Mouse (Mus musculus) heart, adult 11 months (tissue): ENCODE results near the gene 4930451I11Rik.

Experiments
- DNase-seq: peaks from one replicate; pipeline ENCODE4 v3.0.0; 2022

Gene 4930451I11Rik

DNA sequence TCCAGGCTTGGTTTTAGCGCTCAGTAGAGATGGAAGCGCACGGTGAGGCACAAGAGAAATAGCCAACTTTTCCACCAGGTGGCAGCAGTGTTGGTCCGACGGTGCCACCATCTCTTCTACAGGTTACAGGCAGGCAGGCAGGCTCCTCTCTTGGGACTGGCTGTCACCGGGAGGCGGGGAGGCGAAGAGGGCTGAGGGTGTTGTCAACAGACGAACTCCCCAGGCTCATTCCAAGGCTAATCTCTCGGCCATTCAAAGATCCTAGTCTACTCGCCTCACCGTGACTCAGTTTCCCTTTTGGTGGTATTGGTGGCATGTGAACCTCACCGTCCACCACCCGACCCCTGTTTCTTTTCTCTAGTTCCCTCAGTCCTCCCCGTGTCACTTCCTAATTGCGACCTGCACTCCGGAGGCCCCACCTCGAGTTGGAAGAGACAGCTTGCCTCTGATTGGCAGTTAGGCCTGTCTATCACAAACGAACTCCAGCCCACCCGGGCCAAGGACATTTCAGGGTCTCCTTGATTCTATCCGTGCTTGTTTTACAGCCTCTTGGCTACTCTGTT lies 678 bp upstream of the 4930451I11Rik start:
- peak; percentile 96 for DNase-seq

DNA sequence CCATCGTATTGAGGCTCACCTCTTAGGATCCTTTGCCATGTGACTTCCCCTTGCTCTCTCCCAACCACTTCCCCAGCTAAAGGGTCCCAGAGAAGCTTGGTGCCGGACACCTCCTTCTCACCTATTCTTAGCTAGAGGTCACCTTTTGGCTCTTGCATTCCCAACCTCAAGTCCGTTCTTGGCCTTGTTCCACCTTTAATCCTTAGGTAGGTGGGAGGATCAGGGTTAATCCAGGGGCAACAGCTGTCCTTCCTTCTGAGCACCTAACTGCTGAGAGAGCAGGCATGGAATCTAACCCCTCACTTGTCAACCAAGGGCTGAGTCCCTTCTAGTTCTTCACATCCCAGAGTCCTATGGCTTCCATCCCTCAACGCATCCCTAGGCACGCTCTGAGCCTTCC lies 5.5 kb downstream of the 4930451I11Rik start:
- DNase-seq: no peak

DNA sequence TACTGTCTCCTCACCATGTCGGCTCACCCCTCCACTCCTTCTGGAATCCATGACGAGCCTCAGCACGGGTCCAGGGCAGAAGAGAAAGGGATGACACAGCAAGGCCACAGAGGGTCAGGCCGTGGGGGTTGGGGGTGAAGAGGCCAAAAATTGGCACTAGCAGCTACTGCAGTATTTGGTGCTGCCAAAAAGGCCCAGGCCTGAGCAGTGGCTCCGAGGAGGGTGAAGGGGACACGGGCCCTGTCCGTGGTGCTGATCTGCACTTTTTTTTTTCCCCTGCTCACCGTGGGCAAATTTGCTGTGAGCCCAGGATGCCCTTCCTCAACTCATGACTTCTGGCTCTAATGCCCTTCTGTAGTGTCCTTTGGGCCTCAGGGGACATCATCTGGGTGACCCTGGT lies 6.0 kb downstream of the 4930451I11Rik start:
- no peak for DNase-seq

DNA sequence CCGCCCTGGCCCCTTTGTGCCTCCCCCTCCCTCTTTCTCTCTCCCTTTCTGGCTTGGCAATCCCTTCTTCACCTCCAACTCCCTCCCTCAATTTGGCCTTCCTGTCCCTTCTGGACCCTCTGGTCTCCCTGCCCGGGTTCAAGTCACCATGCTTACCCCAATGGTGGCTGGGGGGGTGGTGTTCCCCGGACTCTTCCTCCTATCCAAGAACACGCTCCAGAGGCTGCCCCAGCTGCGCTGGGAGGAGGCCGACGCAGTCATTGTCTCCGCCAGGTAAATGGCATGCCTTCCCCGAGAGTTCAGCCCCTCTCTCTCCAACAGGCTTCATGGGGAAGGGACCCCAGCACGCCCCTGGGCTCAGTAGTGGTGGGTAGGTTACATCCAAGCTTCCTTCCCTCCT lies 7.5 kb downstream of the 4930451I11Rik start:
- DNase-seq: no peak

DNA sequence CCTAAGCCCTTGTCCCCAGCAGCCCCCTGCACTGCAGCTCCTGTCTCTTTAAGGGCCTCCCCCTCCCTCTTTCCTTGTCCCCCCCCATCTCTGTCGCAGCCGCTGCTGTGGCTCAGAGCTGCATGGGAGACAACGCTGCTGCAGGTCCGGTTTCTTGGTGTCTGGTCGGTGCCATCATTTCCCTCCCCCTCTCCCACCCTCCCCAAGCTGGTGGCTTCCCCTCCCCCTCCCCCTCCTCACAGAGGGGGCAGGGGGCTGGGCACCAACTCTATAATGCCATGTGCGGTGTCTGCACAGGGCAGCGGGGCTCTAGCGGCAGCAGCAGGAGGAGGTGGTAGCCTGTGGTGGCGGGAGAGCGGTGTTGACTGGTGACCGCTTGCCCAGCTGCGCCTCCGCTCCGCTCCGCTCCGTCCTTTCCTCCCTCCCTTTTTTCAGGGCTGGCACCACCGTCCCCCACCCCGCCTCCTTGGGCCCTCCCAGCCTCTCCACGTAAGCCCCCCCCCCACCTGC lies 8.2 kb downstream of the 4930451I11Rik start:
- DNase-seq: no peak

DNA sequence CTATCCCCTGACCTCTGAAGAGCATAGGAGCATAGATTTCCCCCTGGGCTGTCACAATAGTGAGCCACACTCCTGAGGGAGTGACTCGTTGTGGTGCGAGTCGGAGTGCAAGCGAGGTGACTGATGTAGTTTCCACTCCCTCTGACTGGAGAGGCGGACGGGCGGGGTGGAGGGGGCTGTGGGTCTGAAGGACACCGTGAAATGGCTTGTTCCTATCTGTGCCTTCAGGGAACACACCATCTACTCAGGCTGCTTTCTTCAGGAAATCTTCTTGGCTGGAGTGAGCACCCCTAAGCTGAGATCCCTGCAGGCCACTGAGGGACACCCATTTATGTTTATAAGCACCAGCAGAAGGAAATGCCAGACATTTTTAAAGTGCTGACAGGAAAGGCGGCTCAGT lies 8.7 kb downstream of the 4930451I11Rik start:
- peak; percentile 97 for DNase-seq

DNA sequence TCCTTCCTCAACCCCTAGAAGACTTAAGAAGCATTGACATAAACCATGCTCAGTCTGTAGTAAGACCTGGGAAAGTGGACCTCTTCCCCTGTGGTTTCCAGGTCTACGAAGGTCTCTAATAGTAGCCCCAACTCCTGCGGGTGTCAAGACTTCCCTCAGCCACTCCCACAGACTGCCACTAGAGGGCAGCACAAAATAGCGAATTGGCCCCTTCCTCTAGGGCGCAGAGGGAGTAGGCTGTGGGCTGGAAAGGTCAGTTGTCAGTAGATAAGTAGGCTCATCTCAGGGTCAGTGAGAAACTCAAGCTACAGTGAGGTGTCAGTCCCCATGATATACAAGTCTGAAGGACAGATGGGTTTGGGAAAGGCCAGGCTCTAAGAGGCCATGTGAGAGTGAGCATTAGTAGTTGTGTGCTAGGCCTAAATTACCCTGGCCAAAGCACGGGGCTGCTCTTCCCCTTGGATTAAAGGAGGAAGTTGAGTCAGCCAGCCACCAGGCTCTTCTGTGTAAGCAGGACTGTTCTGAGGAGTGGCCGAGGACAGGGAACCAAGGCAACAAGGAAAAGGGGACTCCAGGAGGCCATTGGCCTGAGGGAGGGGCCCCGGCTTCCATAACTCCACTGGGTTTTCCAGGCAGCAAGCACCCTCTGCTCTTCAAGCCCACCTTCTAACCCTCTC lies 9.5 kb downstream of the 4930451I11Rik start:
- peak; percentile 97 for DNase-seq

DNA sequence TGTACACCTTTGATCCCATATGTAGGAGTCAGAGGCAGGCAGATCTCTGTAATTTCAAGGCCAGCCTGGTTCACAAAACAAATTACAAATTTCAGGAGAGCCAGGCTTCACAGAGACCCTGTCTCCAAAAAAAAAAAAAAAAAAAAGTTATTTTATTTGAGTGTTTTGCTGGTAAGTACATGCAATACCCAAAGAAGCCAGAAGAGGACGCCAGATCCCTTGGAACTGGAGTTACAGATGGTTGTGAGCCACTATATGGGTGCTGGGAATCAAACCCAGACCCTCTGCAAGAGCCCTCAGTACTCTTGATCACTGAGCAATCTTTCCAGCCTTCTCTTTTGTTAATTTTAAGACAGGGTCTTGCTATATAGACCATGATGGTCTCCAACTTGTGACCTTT lies 12.6 kb downstream of the 4930451I11Rik start:
- no peak for DNase-seq

DNA sequence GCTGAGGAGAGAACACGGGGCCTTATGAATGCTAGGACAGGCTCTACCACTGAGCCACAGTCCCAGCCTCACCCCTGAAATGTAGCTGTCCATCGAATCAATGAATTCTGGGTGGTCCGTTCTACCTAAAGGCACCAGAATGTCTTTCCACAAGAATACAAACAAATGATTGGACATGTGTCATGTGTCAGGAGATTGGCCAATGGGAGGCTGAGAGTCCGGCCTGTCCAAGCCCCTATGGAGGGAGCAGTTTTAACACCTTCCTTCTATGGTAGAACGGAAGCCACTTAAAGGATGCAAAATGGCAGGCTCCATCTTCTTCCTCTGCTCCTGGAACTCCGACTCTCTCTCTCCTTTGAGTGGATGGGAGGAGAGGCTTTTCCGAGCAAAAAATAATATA lies 13.8 kb downstream of the 4930451I11Rik start:
- DNase-seq: no peak

DNA sequence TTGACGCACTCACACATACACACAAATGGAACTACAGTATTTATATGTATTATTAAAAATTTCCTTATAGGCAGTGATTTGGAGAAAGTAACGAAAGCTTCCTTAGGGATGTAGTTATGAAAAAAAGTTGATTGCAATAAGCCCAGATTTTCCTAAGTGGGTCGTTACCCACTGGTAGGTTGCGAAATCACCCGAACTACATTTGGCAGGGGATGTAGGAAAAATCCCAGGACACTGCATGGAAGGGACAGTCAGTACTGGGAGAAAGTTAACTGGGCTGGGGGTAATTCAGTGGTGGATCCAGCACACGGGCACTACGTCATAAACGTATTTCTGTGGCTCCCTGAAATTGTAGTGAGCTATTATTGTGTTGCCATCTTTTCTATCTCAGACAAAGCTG lies 14.9 kb downstream of the 4930451I11Rik start:
- peak; percentile 98 for DNase-seq

DNA sequence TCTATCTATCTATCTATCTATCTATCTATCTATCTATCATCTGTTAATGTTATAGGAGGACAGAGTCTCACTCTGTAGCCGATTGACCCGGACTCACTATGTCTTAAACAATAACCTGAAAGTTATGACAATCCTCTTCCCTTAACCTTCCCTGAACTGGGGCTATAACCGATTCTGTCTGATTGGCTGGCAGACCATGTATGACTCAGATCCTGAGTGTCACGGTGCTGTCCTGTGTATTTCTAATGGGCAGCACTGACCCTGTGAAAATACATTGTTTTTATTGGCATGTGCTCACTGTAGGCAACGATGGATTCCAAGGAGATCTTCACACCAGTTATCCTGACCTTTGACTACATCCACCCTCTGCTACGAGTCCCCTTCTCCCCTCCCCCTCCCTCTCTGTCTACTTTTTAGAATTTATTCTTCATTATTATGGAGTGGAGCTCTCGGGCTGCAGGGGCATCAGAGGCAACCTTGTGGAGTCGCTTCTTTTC lies 15.7 kb downstream of the 4930451I11Rik start:
- peak; percentile 82 for DNase-seq

DNA sequence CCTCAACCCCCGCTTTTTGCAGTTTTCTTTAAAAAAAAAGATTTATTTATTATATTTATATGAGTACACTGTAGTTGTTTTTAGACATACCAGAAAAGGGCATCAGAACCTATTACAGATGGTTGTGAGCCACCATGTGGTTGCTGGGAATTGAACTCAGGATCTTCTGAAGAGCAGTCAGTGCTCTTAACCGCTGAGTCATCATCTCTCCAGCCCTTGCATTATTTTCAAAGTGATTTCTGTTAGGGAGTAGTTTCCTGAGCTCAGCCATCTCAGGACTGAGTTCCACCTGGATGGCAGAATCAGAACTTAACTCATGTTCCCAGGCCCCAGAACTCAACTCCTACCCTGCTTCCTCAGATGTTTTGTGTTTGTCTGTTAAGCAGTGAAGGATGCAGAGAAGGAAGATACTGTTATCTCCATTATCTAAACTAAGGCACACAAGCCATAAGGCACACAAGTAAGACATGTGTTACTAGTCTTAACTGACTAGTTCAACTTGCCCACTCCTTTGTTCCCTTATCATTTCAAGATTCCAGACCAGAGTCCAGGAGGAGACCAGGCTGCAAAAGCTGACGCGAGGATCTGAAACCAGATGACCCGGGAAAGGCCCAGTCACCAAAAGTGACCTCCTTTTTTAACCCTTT lies 21.6 kb downstream of the 4930451I11Rik start:
- DNase-seq: no peak

DNA sequence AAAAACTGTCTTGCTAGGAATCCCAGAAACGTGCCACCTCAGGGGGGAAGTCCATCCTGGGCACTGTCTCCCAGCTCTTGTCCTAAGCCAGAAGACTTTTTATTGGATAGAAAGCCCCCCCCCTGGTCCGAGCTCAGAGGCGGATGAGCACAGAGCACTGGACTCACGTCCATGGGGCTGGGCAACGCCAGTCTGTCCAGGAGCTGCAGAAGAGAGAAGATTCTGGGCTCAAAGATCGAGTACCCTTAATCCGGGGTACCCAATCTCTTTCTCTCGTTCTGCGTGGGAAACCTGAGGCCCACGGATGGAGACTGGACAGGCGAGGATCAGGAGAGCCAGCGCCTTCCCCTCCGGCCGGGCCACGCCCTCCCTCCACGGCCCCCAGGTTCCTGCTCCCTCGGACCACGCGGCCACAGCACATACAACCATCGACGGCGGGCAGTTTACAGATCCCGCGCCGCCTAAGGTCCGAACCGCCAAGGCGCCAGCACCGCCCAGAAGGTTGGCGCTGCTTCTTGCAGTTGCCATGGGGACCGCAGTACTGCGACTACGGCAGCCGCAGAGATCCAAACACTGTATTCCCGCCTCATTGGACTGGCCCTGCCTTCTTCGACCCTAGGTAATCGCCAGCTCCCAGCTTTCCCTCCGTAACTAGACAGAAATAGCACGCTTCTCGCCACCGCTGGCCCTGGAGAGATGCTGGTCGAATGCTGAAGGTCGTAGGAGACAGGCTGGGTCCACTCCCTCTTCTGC lies 22.6 kb downstream of the 4930451I11Rik start:
- DNase-seq: peak; percentile 99

DNA sequence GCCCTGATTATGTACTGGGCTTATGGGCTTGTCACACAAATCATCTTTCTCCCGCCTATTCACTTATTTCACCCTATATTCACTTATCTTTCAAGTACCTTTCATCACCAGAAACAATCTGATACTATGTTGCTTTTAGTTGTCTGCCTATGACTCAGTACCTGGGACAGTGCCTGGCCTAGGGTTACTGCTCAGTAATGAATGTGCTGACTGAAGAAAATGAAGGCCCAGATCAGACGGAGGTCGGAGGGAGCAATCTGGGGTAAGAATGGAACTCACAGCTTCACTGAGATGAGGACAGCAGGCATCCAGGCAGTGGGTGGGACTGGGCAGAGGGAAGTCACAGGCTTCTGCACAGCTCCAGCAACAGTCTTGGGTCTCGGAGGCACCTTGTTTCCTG lies 24.0 kb downstream of the 4930451I11Rik start:
- DNase-seq: no peak

DNA sequence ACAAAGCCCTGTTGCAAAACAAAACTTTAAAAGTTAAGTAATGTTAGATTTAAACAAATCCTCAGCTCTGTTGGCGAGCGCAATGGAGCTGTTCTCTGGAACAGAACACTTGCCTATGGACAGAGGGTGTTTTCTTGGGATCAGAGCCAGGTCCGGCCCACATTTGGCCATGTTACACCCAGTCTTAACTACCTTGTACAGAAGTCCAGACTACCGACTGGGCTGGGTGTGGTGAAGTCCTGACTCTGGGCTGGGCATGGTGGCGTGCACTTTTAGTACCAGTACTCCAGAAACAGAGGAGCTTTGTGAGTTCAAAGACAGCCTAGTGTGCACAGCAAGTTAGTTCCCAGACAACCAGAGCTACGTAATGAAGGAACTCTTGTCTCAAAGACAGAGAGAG lies 24.5 kb downstream of the 4930451I11Rik start:
- no peak for DNase-seq

DNA sequence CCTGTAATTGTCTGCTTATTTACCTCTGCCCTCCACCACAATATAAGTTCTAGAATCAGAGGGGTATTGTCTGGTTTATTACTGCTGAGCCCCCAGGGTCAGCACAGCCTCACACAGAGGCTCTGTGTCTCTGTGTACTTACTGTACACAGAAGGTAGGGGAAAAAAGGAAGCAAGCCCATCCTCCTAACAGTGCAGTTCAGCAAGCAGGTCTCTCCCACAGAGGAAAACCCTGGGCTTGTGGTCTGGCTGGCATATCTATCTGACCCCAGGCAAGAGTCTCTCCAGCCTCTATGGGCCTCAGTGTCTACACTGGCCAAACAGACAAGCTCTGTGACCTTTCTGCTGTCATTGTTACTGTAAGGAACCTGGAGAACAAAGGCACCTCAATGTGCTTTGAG lies 27.7 kb downstream of the 4930451I11Rik start:
- DNase-seq: no peak

DNA sequence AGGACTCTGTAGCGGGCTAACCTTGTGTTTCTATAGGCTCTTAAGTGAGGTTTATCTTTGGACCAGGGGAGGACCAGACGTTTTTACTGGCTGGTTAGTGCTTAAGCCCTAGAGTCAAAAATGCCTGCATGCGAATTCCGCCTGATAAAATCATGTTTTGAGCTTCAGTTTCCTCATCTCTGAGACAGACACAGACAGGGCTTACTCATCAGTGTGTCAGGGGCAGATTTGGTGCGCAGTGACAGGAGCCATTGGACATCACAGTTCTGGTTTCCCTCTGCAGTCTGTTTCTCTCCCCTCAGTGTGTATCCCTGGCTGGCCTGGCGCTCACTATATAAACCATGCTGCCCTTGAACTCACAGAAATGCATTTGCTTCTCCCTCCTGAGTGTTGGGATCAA lies 28.3 kb downstream of the 4930451I11Rik start:
- DNase-seq: no peak

DNA sequence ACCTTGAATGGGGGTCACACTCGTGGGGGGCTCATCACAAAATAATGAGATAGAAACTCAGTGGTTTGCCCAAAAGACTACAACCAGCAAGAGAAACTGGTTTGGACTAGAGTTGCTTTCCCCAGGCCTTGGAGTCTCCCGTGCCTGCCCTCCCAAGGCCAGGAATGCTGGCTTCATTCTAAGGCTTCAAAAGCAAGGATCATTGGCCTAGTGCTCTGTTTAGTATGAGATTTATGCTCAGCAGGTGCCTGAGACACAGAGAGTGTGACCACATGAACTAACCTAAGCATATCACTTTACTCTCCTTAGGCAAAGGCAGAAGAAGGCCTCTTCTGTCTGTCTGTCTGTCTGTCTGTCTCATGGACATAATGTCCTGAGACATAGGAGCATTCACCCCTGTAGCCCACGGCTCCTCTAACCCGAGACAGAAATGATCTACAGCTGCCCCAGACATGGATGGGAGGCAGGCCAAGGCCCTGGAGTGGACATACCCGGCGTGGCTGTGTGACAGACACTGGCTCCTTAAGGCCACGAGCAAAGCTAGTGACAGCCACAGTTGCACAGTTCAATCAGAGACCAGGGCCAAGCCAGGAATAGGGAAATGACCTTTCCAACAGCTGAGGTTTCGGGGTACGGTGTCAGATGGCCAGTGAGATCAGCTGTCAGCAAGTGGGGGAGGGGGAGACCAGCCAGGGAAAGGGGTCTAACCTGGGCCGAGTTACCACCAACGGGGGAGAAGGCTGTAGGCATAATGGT lies 29.1 kb downstream of the 4930451I11Rik start:
- no peak for DNase-seq

DNA sequence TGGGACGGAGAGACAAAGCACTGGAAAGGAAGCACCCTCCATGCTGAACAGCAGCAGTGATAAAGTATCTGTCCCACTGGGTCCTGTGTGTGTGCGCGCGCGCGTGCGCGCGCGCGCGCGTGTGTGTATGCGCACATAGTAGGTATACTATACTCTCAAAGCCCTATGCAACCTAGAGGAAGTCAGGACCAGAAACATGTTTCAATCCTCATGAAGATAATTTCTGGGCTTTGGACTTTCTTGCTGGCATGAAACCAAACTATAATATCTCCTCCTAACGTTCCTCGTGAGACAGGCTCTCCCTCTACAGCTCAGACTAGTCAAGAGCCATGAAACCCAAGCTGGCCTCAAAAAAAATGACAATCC lies 30.4 kb downstream of the 4930451I11Rik start:
- DNase-seq: no peak

DNA sequence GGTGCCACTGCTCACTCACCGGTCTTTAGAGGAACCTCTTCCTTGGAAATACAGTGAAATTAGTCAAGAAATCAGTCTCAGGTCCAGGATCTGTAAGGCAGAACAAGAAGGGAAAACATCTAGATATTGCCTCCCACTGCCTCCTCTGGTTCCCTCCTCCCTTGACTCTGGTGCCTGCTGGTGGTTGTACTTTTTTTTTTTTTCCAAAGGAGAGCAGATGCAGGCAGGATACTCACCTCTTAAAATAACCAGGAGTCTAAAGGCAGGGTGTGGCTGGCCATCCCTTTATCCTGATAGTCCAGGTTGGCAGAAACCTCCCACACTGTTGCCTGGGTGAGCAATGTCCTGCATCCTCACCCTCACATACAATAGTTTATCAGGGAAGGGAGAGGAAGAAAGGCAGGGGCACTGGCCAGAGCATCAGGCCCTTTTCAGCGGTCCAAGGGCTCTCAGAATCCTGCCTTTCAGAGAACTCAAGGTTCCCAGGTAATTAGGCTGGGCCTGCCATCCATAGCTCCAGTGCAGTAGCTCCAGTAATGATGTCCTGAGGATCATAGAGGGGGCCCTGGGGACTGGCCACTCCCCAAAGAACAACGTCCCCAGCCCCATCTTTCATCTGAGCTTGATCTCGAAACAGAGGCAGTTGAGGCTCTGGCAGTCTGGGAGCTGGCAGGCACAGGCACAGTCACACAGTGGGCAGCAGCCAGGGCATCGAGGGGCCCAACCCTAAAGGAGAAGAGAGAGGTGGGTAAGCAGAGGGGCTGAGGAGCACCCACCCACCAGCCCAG lies 31.0 kb downstream of the 4930451I11Rik start:
- peak; percentile 95 for DNase-seq

DNA sequence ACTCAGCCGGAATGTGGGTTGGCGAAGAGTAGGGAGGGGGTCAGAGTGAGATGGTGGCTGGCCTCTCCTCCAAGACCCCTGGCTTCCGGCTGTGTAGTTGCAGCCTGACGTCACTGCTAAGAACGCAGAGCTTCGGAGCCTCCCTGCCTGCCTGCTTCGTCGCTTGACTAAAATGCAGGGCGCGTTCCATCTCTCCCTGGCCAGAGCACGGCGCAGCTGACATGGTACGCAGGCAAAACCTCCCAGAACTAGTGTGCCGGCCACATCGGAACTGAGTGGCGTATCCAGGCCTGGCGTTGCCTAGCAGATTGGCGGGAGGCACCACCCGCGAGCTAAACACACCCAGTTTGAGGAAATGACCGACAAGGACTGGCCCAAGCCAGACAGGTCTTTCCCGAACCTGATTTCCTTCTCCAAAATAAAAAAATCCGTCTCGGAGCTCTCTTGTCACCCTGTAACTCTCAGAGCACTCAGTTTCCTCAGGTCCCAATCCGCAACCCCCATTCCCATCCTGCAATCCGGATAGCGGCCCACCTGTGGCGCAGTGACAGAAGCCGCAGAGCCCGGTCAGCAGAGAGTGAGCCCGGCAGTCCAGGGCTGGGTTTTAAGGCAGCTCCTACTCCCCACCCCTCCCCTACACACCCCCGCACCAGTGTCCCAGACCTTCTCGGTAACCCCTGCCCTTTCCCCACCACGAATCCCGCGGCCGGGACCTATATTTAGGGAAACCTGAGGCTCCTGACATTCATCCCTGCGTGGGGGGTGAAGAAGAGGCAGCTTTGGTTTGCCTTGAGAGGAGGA lies 31.8 kb downstream of the 4930451I11Rik start:
- peak; percentile 98 for DNase-seq
